Mouse (Mus musculus) heart, embryonic 11.5 days (tissue): ENCODE results near the gene Gm11011. TPM values are rescaled to one million over a fixed set of nuclear protein-coding genes. Genes with fewer than 3 reads are reported as not detected.

Source experiments
- ATAC-seq: fragments of 200-750 bp; cut with Nextera tagmentation; replicated peaks from 2 replicates; pipeline ENCODE4 v1.8.0; 2017; ENCODE audit warnings: moderate library complexity; ENCODE audit not compliant: insufficient number of reproducible peaks, low FRiP score, low TSS enrichment
- H3K27ac ChIP-seq: fragments of 300-500 bp; sonication (generic); 2 replicates; pipeline ENCODE4 v1.5.1; 2014; ENCODE audit warnings: mild to moderate bottlenecking, low read depth, low read length
- H3K27me3 ChIP-seq: fragments of 300-500 bp; sonication (generic); 2 replicates; pipeline ENCODE4 v1.6.1; 2014; ENCODE audit warnings: mild to moderate bottlenecking, low read length, mixed read lengths; ENCODE audit not compliant: control insufficient read depth, insufficient read depth
- H3K36me3 ChIP-seq: fragments of 300-500 bp; sonication (generic); 2 replicates; pipeline ENCODE4 v1.6.1; 2014; ENCODE audit warnings: mild to moderate bottlenecking, low read length, moderate library complexity, mixed read lengths; ENCODE audit not compliant: control insufficient read depth, insufficient read depth
- H3K4me1 ChIP-seq: fragments of 300-500 bp; sonication (generic); 2 replicates; pipeline ENCODE4 v1.6.1; 2014; ENCODE audit warnings: low read length; ENCODE audit not compliant: control insufficient read depth, insufficient read depth
- H3K4me2 ChIP-seq: fragments of 300-500 bp; sonication (generic); 2 replicates; pipeline ENCODE4 v1.6.1; 2014; ENCODE audit warnings: mild to moderate bottlenecking, moderate library complexity
- H3K4me3 ChIP-seq: fragments of 300-500 bp; sonication (generic); 2 replicates; pipeline ENCODE4 v1.5.1; 2014; ENCODE audit warnings: low read depth, low read length
- H3K9ac ChIP-seq: fragments of 300-500 bp; sonication (generic); 2 replicates; pipeline ENCODE4 v1.6.1; 2014; ENCODE audit warnings: mild to moderate bottlenecking, low read depth, low read length, moderate library complexity
- H3K9me3 ChIP-seq: fragments of 300-500 bp; sonication (generic); replicated peaks from 2 replicates; pipeline ENCODE4 v1.6.1; 2016; ENCODE audit warnings: low read length; ENCODE audit not compliant: control insufficient read depth
- WGBS: fragments of 180-500 bp; shearing (Covaris S2); extraction: QIAGEN DNeasy Blood & Tissue Kit; methylation state at CpG from one replicate; pipeline ENCODE4 v1.1.7; 2014; ENCODE audit not compliant: insufficient replicate concordance; 5-methylcytosine and 5-hydroxymethylcytosine counted together
- polyA plus RNA-seq: library from polyadenylated mRNA; unstranded; fragments of >200 nt; fragmentation: Nextera tagmentation; extraction: Ambion mirVana; gene quantifications from 2 replicates; pipeline ENCODE4 v1.2.1, GENCODE M21; 2014

Gene Gm11011
- polyA plus RNA-seq, 1 experiment from 2014 or later: not detected

- Histone ChIP-seq H3K9me3 (no peaks in the 10 kb centered on the region), H3K4me2 (peak overlapping the region; percentile 42), H3K9ac (peak overlapping the region; percentile 43; the same call in 1 of the 2 replicates), H3K27ac (no peak overlapping the region), H3K27me3 (no peaks in the 10 kb centered on the region), H3K4me3 (no peak overlapping the region), H3K36me3 (no peaks in the 10 kb centered on the region), H3K4me1 (peaks cover 7% of the 10 kb centered on the region)
- ATAC-seq: no peak
- WGBS: 41% methylated on average over 15 of the region's 15 CpGs
Observed at GRCm38 (mm10) chr2:169621201-169621710, 33.7 kb upstream of the Gm11011 start.

GRCm38 (mm10) chr2:169615998-169616397 lies 28.5 kb upstream of the Gm11011 start:
- Histone ChIP-seq H3K9ac (no peak overlapping the region), H3K4me1 (no peaks in the 10 kb centered on the region), H3K4me2 (no peak overlapping the region), H3K4me3 (no peak overlapping the region), H3K36me3 (no peaks in the 10 kb centered on the region), H3K9me3 (no peaks in the 10 kb centered on the region), H3K27me3 (no peaks in the 10 kb centered on the region), H3K27ac (no peak overlapping the region)
- WGBS: 68% methylated on average over 6 of the region's 6 CpGs
- no peak for ATAC-seq

DNA sequence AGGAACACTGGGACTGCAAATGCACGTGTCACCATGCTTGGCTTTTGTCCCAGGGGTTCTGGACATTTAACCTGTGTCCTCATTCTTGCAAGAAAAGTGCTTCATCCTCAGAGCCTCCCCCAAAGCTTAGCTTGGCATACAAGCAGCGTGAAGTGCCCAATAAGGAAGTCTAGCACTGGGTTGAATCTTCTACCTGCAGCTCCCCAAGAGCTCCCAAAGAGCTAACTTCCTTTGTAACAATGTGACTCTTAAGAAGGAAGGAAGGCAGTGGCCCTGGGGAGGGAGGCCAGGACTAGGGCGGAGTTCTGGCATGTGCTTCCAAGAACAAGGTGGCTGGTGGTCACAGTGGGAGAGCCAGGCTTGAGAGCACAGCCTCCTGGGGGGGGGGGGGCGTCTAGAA lies 27.1 kb upstream of the Gm11011 start:
- ATAC-seq: no peak
- no peak overlapping the region for H3K9ac ChIP-seq
- WGBS: 52% methylated on average over 4 of the region's 4 CpGs
- H3K4me1 ChIP-seq: no peaks in the 10 kb centered on the region
- no peaks in the 10 kb centered on the region for H3K36me3 ChIP-seq
- no peaks in the 10 kb centered on the region for H3K27me3 ChIP-seq
- H3K9me3 ChIP-seq: no peaks in the 10 kb centered on the region
- H3K4me3 ChIP-seq: no peak overlapping the region
- no peak overlapping the region for H3K4me2 ChIP-seq
- H3K27ac ChIP-seq: no peak overlapping the region

- Histone ChIP-seq H3K4me1 (no peaks in the 10 kb centered on the region), H3K36me3 (no peaks in the 10 kb centered on the region), H3K9ac (no peak overlapping the region), H3K4me3 (no peak overlapping the region), H3K4me2 (no peak overlapping the region), H3K9me3 (no peaks in the 10 kb centered on the region), H3K27ac (no peak overlapping the region), H3K27me3 (no peaks in the 10 kb centered on the region)
- ATAC-seq: no peak
- WGBS: 46% methylated on average over 7 of the region's 7 CpGs
Observed at GRCm38 (mm10) chr2:169611557-169611956, 24.0 kb upstream of the Gm11011 start.

DNA sequence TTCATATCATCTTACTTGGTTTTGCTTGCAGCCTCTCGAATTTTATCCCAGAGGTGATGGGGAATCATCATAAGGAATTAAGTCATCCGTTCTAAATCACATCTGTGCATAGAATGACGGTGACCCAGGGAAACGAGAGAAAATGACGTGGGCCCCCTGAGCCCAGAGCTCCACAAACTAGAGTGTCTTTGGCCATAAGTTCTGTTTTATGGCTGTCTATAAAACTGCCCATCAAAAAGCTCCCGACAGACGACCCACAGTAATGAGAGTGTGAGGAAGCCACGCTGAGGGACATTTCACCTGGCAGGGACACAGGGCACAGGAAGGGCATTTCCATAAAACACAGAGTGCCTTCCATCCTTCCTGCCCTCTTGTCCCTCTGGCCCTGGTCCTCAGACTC lies 23.3 kb upstream of the Gm11011 start:
- Histone ChIP-seq H3K27ac (no peak overlapping the region), H3K9me3 (no peaks in the 10 kb centered on the region), H3K9ac (no peak overlapping the region), H3K4me3 (no peak overlapping the region), H3K27me3 (no peaks in the 10 kb centered on the region), H3K4me2 (no peak overlapping the region), H3K36me3 (no peaks in the 10 kb centered on the region), H3K4me1 (no peaks in the 10 kb centered on the region)
- WGBS: 85% methylated on average over 8 of the region's 8 CpGs
- no peak for ATAC-seq

- no peak overlapping the region for H3K4me3 ChIP-seq
- no peaks in the 10 kb centered on the region for H3K9me3 ChIP-seq
- no peaks in the 10 kb centered on the region for H3K4me1 ChIP-seq
- no peaks in the 10 kb centered on the region for H3K36me3 ChIP-seq
- no peaks in the 10 kb centered on the region for H3K27me3 ChIP-seq
- H3K9ac ChIP-seq: no peak overlapping the region
- no peak overlapping the region; the same call in 1 of the 2 replicates for H3K4me2 ChIP-seq
- no peak for ATAC-seq
- no peak overlapping the region for H3K27ac ChIP-seq
- WGBS: 52% methylated on average over 13 of the region's 13 CpGs
Observed at GRCm38 (mm10) chr2:169609956-169610355, 22.4 kb upstream of the Gm11011 start.

- H3K4me3 ChIP-seq: no peak overlapping the region
- H3K27ac ChIP-seq: no peak overlapping the region
- no peak overlapping the region for H3K9ac ChIP-seq
- H3K4me1 ChIP-seq: no peaks in the 10 kb centered on the region
- no peaks in the 10 kb centered on the region for H3K27me3 ChIP-seq
- no peak for ATAC-seq
- WGBS: 28% methylated on average over 2 of the region's 2 CpGs
- no peaks in the 10 kb centered on the region for H3K36me3 ChIP-seq
- H3K9me3 ChIP-seq: no peaks in the 10 kb centered on the region
- H3K4me2 ChIP-seq: no peak overlapping the region
Observed at GRCm38 (mm10) chr2:169607787-169608186, 20.2 kb upstream of the Gm11011 start.

- Histone ChIP-seq H3K4me3 (no peak overlapping the region), H3K9ac (no peak overlapping the region), H3K4me2 (no peak overlapping the region), H3K27ac (no peak overlapping the region), H3K36me3 (no peaks in the 10 kb centered on the region), H3K4me1 (no peaks in the 10 kb centered on the region), H3K27me3 (no peaks in the 10 kb centered on the region), H3K9me3 (no peaks in the 10 kb centered on the region)
- WGBS: 78% methylated on average over 13 of the region's 13 CpGs
- no peak for ATAC-seq
Observed at GRCm38 (mm10) chr2:169606901-169607678, 19.5 kb upstream of the Gm11011 start.

DNA sequence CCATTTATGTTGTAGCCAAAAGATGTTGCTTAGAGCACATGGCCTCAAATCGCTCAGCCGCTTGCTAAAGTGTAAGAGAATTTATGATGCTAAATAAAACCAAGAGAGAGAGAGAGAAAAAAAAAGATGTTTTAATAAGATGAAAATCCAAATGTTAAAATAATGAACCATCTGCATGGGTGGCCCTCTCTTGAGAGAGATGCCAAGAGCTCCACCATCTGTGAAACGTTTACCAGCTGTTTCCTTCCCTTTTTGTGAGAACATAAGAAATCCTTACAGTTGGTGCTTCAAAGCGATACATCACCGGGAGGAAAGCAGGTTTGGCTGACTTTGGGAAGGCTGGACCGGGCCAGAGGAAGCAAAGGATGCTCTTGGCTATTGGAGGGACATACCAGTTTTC lies 12.6 kb upstream of the Gm11011 start:
- no peak overlapping the region for H3K9ac ChIP-seq
- no peak overlapping the region for H3K27ac ChIP-seq
- no peaks in the 10 kb centered on the region for H3K9me3 ChIP-seq
- 76% methylated on average over 6 of the region's 6 CpGs for WGBS
- H3K4me2 ChIP-seq: no peak overlapping the region
- H3K4me1 ChIP-seq: no peaks in the 10 kb centered on the region
- H3K36me3 ChIP-seq: no peaks in the 10 kb centered on the region
- no peak overlapping the region for H3K4me3 ChIP-seq
- ATAC-seq: no peak
- no peaks in the 10 kb centered on the region for H3K27me3 ChIP-seq
